Mouse (Mus musculus) mammary gland, adult 2 months (tissue): ENCODE measurements around the gene Steap3. TPM values are rescaled to one million over a fixed set of nuclear protein-coding genes. Genes with fewer than 3 reads are reported as not detected.

Experiments
- polyA plus RNA-seq: library from polyadenylated mRNA; depleted of rRNA; stranded (reverse); fragments of >200 nt; gene quantifications from 2 replicates; pipeline ENCODE4 v1.2.3, GENCODE M21; 2012; ENCODE audit warnings: low replicate concordance; rRNA removed

Steap3 gene
- 174 and 198 TPM in 2 replicates for polyA plus RNA-seq

GRCm38 (mm10) chr1:120272605-120273004 is at the start of gene Steap3:
Gene Steap3 (minus strand): TSS chr1:120272705.

Other genes with a start within 250 kb of the Steap3 start
- gene Tmem37, start 198.6 kb downstream of the Steap3 start, polyA plus RNA-seq, result 21.7 and 34.3 TPM in 2 replicates
- 1,212 and 1,855 TPM in 2 replicates for gene Dbi, start 151.6 kb downstream of the Steap3 start, polyA plus RNA-seq
- gene 3110009E18Rik, start 151.5 kb downstream of the Steap3 start, polyA plus RNA-seq, result 1.5 and 1.6 TPM in 2 replicates
- gene C1ql2, start 67.9 kb upstream of the Steap3 start, polyA plus RNA-seq, result 0.32 and 0.39 TPM in 2 replicates
- 8.4 and 14.1 TPM in 2 replicates for gene Marco, start 232.3 kb upstream of the Steap3 start, polyA plus RNA-seq